In genomic region chr15:38167618-38168152, GRCm38 (mm10) we compare ENCODE assay signal across 15 mouse cellular contexts.
A peak's percentile ranks its signal among the peaks of the same experiment; 100 is the strongest.
DNase-seq lines count a peak whose midpoint lies in the region; ATAC-seq and TF ChIP-seq lines count a peak whose summit lies in the region.
"Had no signal": no experiment of that assay in that cellular context is flagged by ENCODE, and none has a peak within 500 bp of the region (broad histone marks: within the 10 kb centered on the region; RNA-seq: fewer than 3 reads in every experiment).

No protein-coding gene starts in this region.

- 54% methylated on average over 7 of the region's 7 CpGs for WGBS in heart, embryonic 10.5 days
- WGBS in limb, embryonic 14.5 days, result 81% methylated on average over 7 of the region's 7 CpGs
- 88% methylated on average over 7 of the region's 7 CpGs for WGBS in limb, embryonic 10.5 days

- no peak for TF ChIP-seq POLR2A in limb, embryonic 14.5 days (IDR thresholded peaks at IDR 0.05; ENCODE audit: borderline replicate concordance, extremely low read depth, insufficient read depth, insufficient read length)
- no peak for TF ChIP-seq POLR2A in myocyte (IDR thresholded peaks at IDR 0.05; ENCODE audit: insufficient read length, low read depth)

- peaks cover 48% of the 10 kb centered on the region for H3K4me1 ChIP-seq in heart, embryonic 10.5 days
- peaks cover 3% of the 10 kb centered on the region; the same call in 1 of the 2 replicates for H3K4me1 ChIP-seq in limb, embryonic 14.5 days (ENCODE audit: control insufficient read depth, insufficient read depth, low read length)
- peaks cover 22% of the 10 kb centered on the region for H3K4me1 ChIP-seq in limb, embryonic 10.5 days
- H3K4me1 ChIP-seq: forebrain, embryonic 13.5 days; intestine, embryonic 15.5 days had no signal

- no peak overlapping the region for H3K4me3 ChIP-seq in heart, embryonic 10.5 days
- H3K4me3 ChIP-seq in limb, embryonic 14.5 days (replicated peaks; ENCODE audit: low read length), result no peak overlapping the region
- no peak overlapping the region for H3K4me3 ChIP-seq in limb, embryonic 10.5 days
- H3K4me3 ChIP-seq in myocyte, result no peak overlapping the region
- H3K4me3 ChIP-seq: embryonic facial prominence, embryonic 10.5 days; forebrain, embryonic 13.5 days; hindbrain, embryonic 10.5 days; intestine, embryonic 15.5 days had no signal

- no peak overlapping the region for H3K27ac ChIP-seq in heart, embryonic 10.5 days
- no peak overlapping the region for H3K27ac ChIP-seq in limb, embryonic 14.5 days (replicated peaks; ENCODE audit: low read depth, low read length)
- no peak overlapping the region for H3K27ac ChIP-seq in limb, embryonic 10.5 days
- H3K27ac ChIP-seq: embryonic facial prominence, embryonic 10.5 days; forebrain, embryonic 13.5 days; hindbrain, embryonic 10.5 days; hindbrain, embryonic 14.5 days; intestine, embryonic 15.5 days had no signal

- no peaks in the 10 kb centered on the region for H3K79me2 ChIP-seq in myocyte (ENCODE audit: control insufficient read depth, insufficient read depth)

- H3K27me3 ChIP-seq in heart, embryonic 10.5 days (ENCODE audit: insufficient read depth, poor library complexity, severe bottlenecking), result peaks cover 29% of the 10 kb centered on the region
- no peaks in the 10 kb centered on the region for H3K27me3 ChIP-seq in limb, embryonic 14.5 days (ENCODE audit: control insufficient read depth, insufficient read depth, low read length)
- peaks cover 14% of the 10 kb centered on the region for H3K27me3 ChIP-seq in limb, embryonic 10.5 days (ENCODE audit: low read depth, poor library complexity, severe bottlenecking)
- H3K27me3 ChIP-seq in myocyte (ENCODE audit: control insufficient read depth, insufficient read depth, insufficient read length), result no peaks in the 10 kb centered on the region
- H3K27me3 ChIP-seq: forebrain, embryonic 13.5 days; intestine, embryonic 15.5 days had no signal

- intact Hi-C loops in heart, postnatal 36 days (cut with DNase I), result no loop called here

- no peak overlapping the region for H3ac ChIP-seq in myocyte (ENCODE audit: control insufficient read depth, insufficient read length)

- DNase-seq in heart, embryonic 10.5 days (ENCODE audit: low spot score), result peak; percentile 70
- no peak for DNase-seq in heart, postnatal 36 days
- DNase-seq in limb, embryonic 14.5 days (ENCODE audit: low spot score), result no peak
- no peak for DNase-seq in limb, embryonic 10.5 days (ENCODE audit: low spot score)
- no peak for DNase-seq in thymus, postnatal 36 days
- DNase-seq: adrenal gland, adult 2 months; adrenal gland, postnatal 25 days; cerebellum, postnatal 10 days; gastrocnemius, postnatal 25 days had no signal

- 0 out of 2 replicates have a peak, but pooled peaks have one; percentile 23 for ATAC-seq in limb, embryonic 14.5 days (ENCODE audit: low FRiP score, low read depth)
- ATAC-seq: forebrain, embryonic 13.5 days; intestine, embryonic 15.5 days had no signal

- no peak overlapping the region for H3K9ac ChIP-seq in limb, embryonic 14.5 days (ENCODE audit: low read depth, low read length, severe bottlenecking)
- H3K9ac ChIP-seq: forebrain, embryonic 13.5 days; hindbrain, embryonic 14.5 days; intestine, embryonic 15.5 days had no signal

- H3K36me3 ChIP-seq in heart, embryonic 10.5 days, result no peaks in the 10 kb centered on the region
- no peaks in the 10 kb centered on the region for H3K36me3 ChIP-seq in limb, embryonic 14.5 days (ENCODE audit: control insufficient read depth, insufficient read depth, low read length)
- H3K36me3 ChIP-seq in limb, embryonic 10.5 days, result no peaks in the 10 kb centered on the region
- H3K36me3 ChIP-seq in myocyte (ENCODE audit: control insufficient read depth, insufficient read depth), result no peaks in the 10 kb centered on the region
- H3K36me3 ChIP-seq: embryonic facial prominence, embryonic 10.5 days; hindbrain, embryonic 10.5 days; intestine, embryonic 15.5 days had no signal

- no peak overlapping the region for H3K4me2 ChIP-seq in limb, embryonic 14.5 days (replicated peaks; ENCODE audit: low read depth, low read length, severe bottlenecking)
- peak overlapping the region; percentile 26 for H3K4me2 ChIP-seq in myocyte (ENCODE audit: low read depth)
- H3K4me2 ChIP-seq: forebrain, embryonic 13.5 days; hindbrain, embryonic 14.5 days; intestine, embryonic 15.5 days had no signal

- H3K9me3 ChIP-seq in heart, embryonic 10.5 days, result no peaks in the 10 kb centered on the region
- no peaks in the 10 kb centered on the region for H3K9me3 ChIP-seq in limb, embryonic 14.5 days (ENCODE audit: control insufficient read depth, low read length)
- no peaks in the 10 kb centered on the region for H3K9me3 ChIP-seq in limb, embryonic 10.5 days (replicated peaks)
- H3K9me3 ChIP-seq: embryonic facial prominence, embryonic 10.5 days; forebrain, embryonic 13.5 days; hindbrain, embryonic 10.5 days; intestine, embryonic 15.5 days had no signal

TF ChIP-seq in myocyte, 11 proteins besides CTCF, POLR2A, EP300 and RAD21:
- TF ChIP-seq CEBPB (IDR thresholded peaks at IDR 0.05; ENCODE audit: insufficient read depth, poor library complexity, severe bottlenecking), result peak; percentile 67; the same call in 1 of the 2 replicates
- peak; percentile 27 for TF ChIP-seq TCF12 (IDR thresholded peaks at IDR 0.05; ENCODE audit: insufficient read depth, poor library complexity, severe bottlenecking)
- TF ChIP-seq MAX (IDR thresholded peaks at IDR 0.05; ENCODE audit: low read depth), result no peak
- peak in 2 of 3 experiments; percentile 37 to 55 for TF ChIP-seq MYOG (IDR thresholded peaks at IDR 0.05; ENCODE audit: control insufficient read depth in 1 of 3, insufficient read depth in 1 of 3, insufficient read length in 2 of 3, low read depth in 2 of 3)
- peak in 2 of 3 experiments; percentile 47 to 59 for TF ChIP-seq MYOD1 (IDR thresholded peaks at IDR 0.05; ENCODE audit: control insufficient read depth in 1 of 3, insufficient read length in 2 of 3, low read depth in 2 of 3)
